Mouse (Mus musculus) hindbrain, embryonic 15.5 days (tissue): ENCODE measurements around the gene Pml. TPM values are rescaled to one million over a fixed set of nuclear protein-coding genes. Genes with fewer than 3 reads are reported as not detected.

Source experiments
- ATAC-seq: fragments of 200-750 bp; cut with Nextera tagmentation; 2 replicates; pipeline ENCODE4 v1.8.0; 2017; ENCODE audit warnings: low read depth, moderate number of reproducible peaks, moderate TSS enrichment; ENCODE audit not compliant: low FRiP score
- H3K27ac ChIP-seq: fragments of 300-500 bp; sonication (generic); replicated peaks from 2 replicates; pipeline ENCODE4 v1.5.1; 2015; ENCODE audit warnings: mild to moderate bottlenecking, inconsistent platforms
- H3K27me3 ChIP-seq: fragments of 300-500 bp; sonication (generic); 2 replicates; pipeline ENCODE4 v1.6.1; 2015; ENCODE audit warnings: control low read depth, inconsistent platforms
- H3K36me3 ChIP-seq: fragments of 300-500 bp; sonication (generic); 2 replicates; pipeline ENCODE4 v1.6.1; 2015; ENCODE audit warnings: control low read depth, inconsistent platforms
- H3K4me1 ChIP-seq: fragments of 300-500 bp; sonication (generic); replicated peaks from 2 replicates; pipeline ENCODE4 v1.6.1; 2015; ENCODE audit warnings: control low read depth, inconsistent platforms
- H3K4me2 ChIP-seq: fragments of 300-500 bp; sonication (generic); 2 replicates; pipeline ENCODE4 v1.6.1; 2015; ENCODE audit warnings: moderate library complexity, mild to moderate bottlenecking, inconsistent platforms
- H3K4me3 ChIP-seq: fragments of 300-500 bp; sonication (generic); 2 replicates; pipeline ENCODE4 v1.5.1; 2015; ENCODE audit warnings: mild to moderate bottlenecking, inconsistent platforms
- H3K9ac ChIP-seq: fragments of 300-500 bp; sonication (generic); 2 replicates; pipeline ENCODE4 v1.6.1; 2015; ENCODE audit warnings: inconsistent platforms
- H3K9me3 ChIP-seq: fragments of 300-500 bp; sonication (generic); 2 replicates; pipeline ENCODE4 v1.6.1; 2016; ENCODE audit warnings: control low read depth, inconsistent platforms
- WGBS: fragments of 180-500 bp; shearing (Covaris S2); methylation state at CpG from one replicate; pipeline ENCODE4 v1.1.7; 2015; 5-methylcytosine and 5-hydroxymethylcytosine counted together
- polyA plus RNA-seq: library from polyadenylated mRNA; unstranded; fragments of >200 nt; fragmentation: Nextera tagmentation; extraction: Ambion mirVana; gene quantifications from 2 replicates; pipeline ENCODE4 v1.2.1, GENCODE M21; 2015

Pml gene
- polyA plus RNA-seq, 1 experiment from 2014 or later: 4.3 TPM

DNA sequence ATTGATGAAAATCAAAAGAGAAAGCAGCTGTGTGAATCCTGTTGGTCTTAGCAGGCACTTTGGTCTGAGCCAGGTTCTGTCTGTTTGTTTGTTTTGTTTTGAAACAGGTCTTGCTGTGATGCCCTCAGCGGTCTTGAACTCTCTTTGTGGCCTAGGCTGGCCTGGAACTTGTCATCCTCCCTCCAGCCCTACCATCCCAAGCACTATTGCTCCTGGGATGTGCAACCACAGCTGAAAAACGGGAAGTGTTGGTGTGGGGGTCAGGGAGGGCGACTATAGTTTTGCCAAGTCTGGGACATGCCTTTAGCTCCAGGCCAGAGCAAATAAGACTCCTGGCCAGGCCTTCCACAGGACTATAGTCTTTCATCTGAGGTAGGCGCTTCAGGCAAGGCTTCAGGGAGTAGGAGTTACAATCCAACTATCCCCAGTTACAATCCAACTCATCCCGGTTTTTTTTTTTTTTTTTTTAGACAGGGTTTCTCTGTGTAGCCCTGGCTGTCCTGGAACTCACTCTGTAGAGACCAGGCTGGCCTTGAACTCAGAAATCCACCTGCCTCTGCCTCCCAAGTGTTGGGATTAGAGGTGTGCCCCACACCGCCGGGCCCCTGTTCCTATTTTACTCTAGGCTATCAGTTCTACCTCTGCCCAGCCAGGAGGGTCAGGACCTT is 706 bp downstream of the Pml start:
- H3K9me3 ChIP-seq: no peaks in the 10 kb centered on the region
- H3K27ac ChIP-seq: no peak overlapping the region
- 51% methylated on average over 7 of the region's 7 CpGs for WGBS
- no peaks in the 10 kb centered on the region for H3K36me3 ChIP-seq
- no peaks in the 10 kb centered on the region for H3K27me3 ChIP-seq
- H3K4me1 ChIP-seq: peaks cover 25% of the 10 kb centered on the region
- peak overlapping the region; percentile 40 for H3K4me3 ChIP-seq
- H3K9ac ChIP-seq: peak overlapping the region; percentile 40
- no peak for ATAC-seq
- peak overlapping the region; percentile 63 for H3K4me2 ChIP-seq

- Histone ChIP-seq H3K36me3 (no peaks in the 10 kb centered on the region), H3K4me2 (peak overlapping the region; percentile 41), H3K4me1 (peaks cover 24% of the 10 kb centered on the region), H3K4me3 (no peak overlapping the region), H3K27ac (no peak overlapping the region), H3K9ac (peak overlapping the region; percentile 33), H3K27me3 (no peaks in the 10 kb centered on the region), H3K9me3 (no peaks in the 10 kb centered on the region)
- peak; percentile 74; the same call in 1 of the 2 replicates for ATAC-seq
- WGBS: 17% methylated on average over 25 of the region's 25 CpGs
Measured at GRCm38 (mm10) chr9:58247064-58247759, 2.4 kb downstream of the Pml start.

DNA sequence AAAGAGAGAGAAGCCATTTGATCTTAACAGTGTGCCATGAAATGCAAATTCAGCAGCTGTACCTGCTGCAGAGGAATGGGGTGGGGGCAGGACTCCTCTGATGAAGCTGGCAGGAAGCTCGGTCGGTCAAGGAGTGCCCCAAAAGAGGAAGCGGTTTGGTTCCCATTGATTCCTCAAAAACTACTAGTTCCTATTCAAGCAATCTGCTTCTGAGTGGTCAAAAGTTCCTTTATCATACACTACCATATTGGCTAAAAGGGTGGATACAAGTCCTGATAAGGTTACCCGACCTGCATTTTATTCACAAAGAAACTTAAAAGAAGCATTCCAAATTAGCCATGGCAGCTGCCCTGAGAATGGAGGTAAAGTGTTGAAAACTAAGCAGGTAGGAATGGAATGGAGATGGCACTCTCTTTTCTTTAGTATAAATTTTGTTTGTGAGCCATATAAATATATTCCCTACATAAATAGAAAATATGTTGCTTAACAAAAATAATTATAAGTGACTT is 3.4 kb downstream of the Pml start:
- Histone ChIP-seq H3K27ac (no peak overlapping the region), H3K27me3 (no peaks in the 10 kb centered on the region), H3K9ac (no peak overlapping the region), H3K4me2 (no peak overlapping the region), H3K36me3 (no peaks in the 10 kb centered on the region), H3K9me3 (no peaks in the 10 kb centered on the region), H3K4me3 (no peak overlapping the region), H3K4me1 (peaks cover 32% of the 10 kb centered on the region)
- no peak for ATAC-seq
- 72% methylated on average over 4 of the region's 4 CpGs for WGBS

GRCm38 (mm10) chr9:58243696-58244095 is 5.9 kb downstream of the Pml start:
- no peak for ATAC-seq
- Histone ChIP-seq H3K9ac (no peak overlapping the region), H3K36me3 (no peaks in the 10 kb centered on the region), H3K27me3 (no peaks in the 10 kb centered on the region), H3K4me1 (peaks cover 21% of the 10 kb centered on the region), H3K4me3 (no peak overlapping the region), H3K9me3 (no peaks in the 10 kb centered on the region), H3K4me2 (no peak overlapping the region), H3K27ac (no peak overlapping the region)
- 92% methylated on average over 6 of the region's 6 CpGs for WGBS

DNA sequence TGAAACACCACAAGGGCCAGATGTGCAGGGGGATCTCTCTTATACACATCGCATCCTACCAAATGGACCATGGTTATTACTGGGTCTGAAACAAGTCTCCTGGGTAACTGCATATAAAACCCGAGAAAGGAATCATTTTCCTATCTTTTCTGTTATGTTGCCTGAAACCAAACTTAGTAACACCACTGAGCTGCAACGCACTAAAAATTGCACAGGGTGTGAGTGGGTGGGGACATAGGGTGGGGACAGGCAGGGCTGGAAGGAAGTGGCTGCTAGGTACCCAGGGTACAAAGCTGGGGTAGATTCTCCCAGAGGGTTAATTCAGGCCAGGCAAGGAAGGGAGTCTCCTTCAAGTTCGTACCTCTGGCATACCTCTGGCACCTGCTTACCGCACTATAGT is 6.9 kb downstream of the Pml start:
- Histone ChIP-seq H3K4me1 (peaks cover 21% of the 10 kb centered on the region), H3K27ac (no peak overlapping the region), H3K27me3 (no peaks in the 10 kb centered on the region), H3K4me3 (no peak overlapping the region), H3K9ac (no peak overlapping the region), H3K36me3 (no peaks in the 10 kb centered on the region), H3K9me3 (no peaks in the 10 kb centered on the region), H3K4me2 (no peak overlapping the region)
- 82% methylated on average over 5 of the region's 5 CpGs for WGBS
- ATAC-seq: no peak

DNA sequence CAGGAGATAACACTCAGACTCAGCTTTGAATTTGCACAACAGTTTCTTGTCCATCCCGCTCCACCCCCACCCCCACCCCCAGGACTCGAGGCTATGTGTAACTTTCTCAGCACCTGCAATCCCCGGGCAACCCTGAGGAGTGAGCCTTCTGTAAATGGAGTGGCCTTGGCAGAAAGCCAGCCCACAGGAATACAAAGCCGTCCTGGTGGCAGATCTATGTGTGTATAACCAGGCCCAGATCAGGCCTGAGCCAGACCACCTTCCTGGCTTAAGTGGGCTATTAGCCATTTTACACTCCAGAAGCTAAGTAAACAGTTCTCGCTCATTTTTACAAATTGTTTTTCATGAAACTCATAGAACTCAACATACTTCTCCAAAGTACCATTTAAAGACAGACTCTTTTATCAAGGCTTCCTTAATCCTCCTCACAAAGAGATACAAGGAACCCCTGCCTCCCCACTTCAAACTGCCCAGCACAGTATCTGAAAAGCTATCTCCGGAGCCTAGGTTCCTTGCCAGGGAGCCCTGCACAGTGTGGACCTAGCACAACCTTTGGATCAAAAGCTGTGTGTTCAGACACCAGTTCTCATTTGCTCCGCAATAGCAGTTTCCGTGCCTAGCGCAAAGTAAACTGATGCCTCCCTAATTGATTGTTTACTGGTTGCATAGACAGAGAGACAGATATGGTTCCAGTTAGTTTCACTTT is 7.7 kb downstream of the Pml start:
- H3K4me2 ChIP-seq: no peak overlapping the region
- H3K4me1 ChIP-seq: peaks cover 15% of the 10 kb centered on the region
- ATAC-seq: peak; percentile 56; the same call in 1 of the 2 replicates
- H3K9ac ChIP-seq: no peak overlapping the region
- no peak overlapping the region for H3K4me3 ChIP-seq
- no peaks in the 10 kb centered on the region for H3K9me3 ChIP-seq
- H3K27me3 ChIP-seq: no peaks in the 10 kb centered on the region
- WGBS: 52% methylated on average over 9 of the region's 9 CpGs
- peak overlapping the region; percentile 20; the same call in 1 of the 2 replicates for H3K27ac ChIP-seq
- H3K36me3 ChIP-seq: no peaks in the 10 kb centered on the region

DNA sequence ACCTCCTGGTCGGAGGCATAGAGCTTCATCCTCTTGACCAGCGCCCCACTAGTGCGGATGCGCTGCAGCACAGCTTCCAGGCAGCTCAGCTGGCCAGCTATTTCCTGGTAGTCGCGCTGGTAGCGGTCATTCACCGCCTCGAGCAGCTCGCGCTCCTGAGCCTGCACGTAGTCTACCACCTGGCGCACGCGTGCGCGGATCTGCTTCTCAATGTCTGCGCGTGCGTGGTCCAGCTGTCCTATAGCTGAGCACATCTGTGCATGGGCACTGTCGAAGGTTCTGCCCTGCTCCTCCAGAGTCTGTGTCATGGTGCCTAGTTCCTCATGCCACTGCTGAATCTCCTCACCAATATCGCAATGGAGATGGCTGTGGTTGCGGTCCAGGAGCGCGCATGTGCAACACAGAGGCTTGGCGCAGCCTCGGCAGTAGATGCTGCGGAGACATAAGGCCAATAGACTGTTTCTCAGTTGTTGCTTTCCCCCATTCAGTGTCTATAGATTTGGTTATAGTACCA is 15.0 kb downstream of the Pml start:
- 98% methylated on average over 28 of the region's 28 CpGs for WGBS
- Histone ChIP-seq H3K27me3 (no peaks in the 10 kb centered on the region), H3K4me2 (no peak overlapping the region), H3K27ac (no peak overlapping the region), H3K36me3 (no peaks in the 10 kb centered on the region), H3K4me1 (no peaks in the 10 kb centered on the region), H3K9me3 (no peaks in the 10 kb centered on the region), H3K4me3 (no peak overlapping the region), H3K9ac (no peak overlapping the region)
- ATAC-seq: no peak

DNA sequence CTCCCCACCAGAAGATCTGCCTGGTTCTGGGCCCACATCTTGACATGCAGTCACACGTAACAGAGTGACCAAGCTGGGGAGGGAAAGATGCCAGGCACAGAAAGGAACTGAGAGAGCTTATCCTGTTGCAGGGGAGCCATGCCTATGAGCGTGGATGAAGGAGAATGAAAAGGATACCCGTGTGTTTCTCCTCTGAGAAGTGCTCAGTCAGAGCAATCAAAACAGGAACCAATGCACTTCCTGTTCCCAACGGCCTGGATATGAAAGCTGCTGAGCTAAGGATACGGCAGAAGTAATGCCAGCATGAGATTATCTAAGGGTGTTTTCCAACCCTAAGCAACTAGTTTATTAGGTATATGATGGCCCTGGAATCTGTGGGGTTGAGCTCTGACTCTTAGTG is 17.2 kb downstream of the Pml start:
- 77% methylated on average over 5 of the region's 5 CpGs for WGBS

GRCm38 (mm10) chr9:58231746-58232145 is 17.8 kb downstream of the Pml start:
- no peak overlapping the region for H3K9ac ChIP-seq
- H3K27ac ChIP-seq: no peak overlapping the region
- H3K4me3 ChIP-seq: no peak overlapping the region
- H3K36me3 ChIP-seq: no peaks in the 10 kb centered on the region
- no peak for ATAC-seq
- H3K4me1 ChIP-seq: no peaks in the 10 kb centered on the region
- H3K9me3 ChIP-seq: no peaks in the 10 kb centered on the region
- no peak overlapping the region for H3K4me2 ChIP-seq
- 77% methylated on average over 6 of the region's 6 CpGs for WGBS
- no peaks in the 10 kb centered on the region for H3K27me3 ChIP-seq

More for the DNA sequence above, 17.2 kb downstream of the Pml start:
- no peak overlapping the region for H3K4me3 ChIP-seq
- no peaks in the 10 kb centered on the region for H3K9me3 ChIP-seq
- H3K36me3 ChIP-seq: no peaks in the 10 kb centered on the region
- H3K9ac ChIP-seq: no peak overlapping the region
- H3K27ac ChIP-seq: no peak overlapping the region
- no peaks in the 10 kb centered on the region for H3K27me3 ChIP-seq
- no peak for ATAC-seq
- no peaks in the 10 kb centered on the region for H3K4me1 ChIP-seq
- H3K4me2 ChIP-seq: no peak overlapping the region

DNA sequence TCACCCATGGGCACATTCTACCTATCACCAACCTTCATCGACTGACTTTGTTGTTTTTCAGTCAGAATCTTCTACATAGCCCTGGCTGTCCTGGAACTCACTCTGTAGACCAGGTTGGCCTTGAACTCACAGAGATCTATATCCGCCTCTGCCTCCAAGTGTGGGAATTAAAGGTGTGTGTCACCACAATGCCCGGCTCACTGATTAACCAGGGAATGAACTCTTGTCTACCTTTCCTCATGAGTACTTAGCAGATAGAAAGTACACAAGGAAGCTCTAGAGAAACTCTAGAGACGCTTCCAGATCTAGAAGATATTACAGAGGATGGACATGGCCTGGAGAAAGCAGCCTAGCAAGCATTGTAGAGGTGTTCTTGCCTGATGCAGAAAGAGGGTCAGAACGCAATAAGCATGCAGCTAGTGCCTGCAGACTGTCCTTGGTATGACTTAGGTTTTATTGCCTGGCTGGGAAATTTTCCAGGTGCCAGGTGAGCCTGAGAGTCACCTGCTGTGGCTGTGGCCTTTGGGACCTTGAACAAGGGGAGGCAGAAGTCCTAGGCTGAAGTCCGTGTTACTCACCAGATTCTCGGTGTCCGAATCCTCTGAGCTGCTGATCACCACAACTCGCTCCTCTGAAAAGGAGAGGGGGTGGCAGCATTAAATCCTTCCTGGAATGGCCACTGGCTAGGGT is 20.7 kb downstream of the Pml start:
- H3K4me3 ChIP-seq: no peak overlapping the region
- no peaks in the 10 kb centered on the region for H3K9me3 ChIP-seq
- H3K4me2 ChIP-seq: no peak overlapping the region
- no peaks in the 10 kb centered on the region for H3K36me3 ChIP-seq
- WGBS: 92% methylated on average over 9 of the region's 9 CpGs
- no peaks in the 10 kb centered on the region for H3K4me1 ChIP-seq
- no peak for ATAC-seq
- H3K27me3 ChIP-seq: no peaks in the 10 kb centered on the region
- no peak overlapping the region for H3K9ac ChIP-seq
- no peak overlapping the region for H3K27ac ChIP-seq

- H3K4me3 ChIP-seq: no peak overlapping the region
- H3K9ac ChIP-seq: no peak overlapping the region
- WGBS: 62% methylated on average over 9 of the region's 9 CpGs
- H3K4me1 ChIP-seq: no peaks in the 10 kb centered on the region
- no peaks in the 10 kb centered on the region for H3K36me3 ChIP-seq
- no peaks in the 10 kb centered on the region for H3K27me3 ChIP-seq
- no peak overlapping the region for H3K4me2 ChIP-seq
- H3K9me3 ChIP-seq: no peaks in the 10 kb centered on the region
- no peak for ATAC-seq
- no peak overlapping the region for H3K27ac ChIP-seq
Measured at GRCm38 (mm10) chr9:58225915-58226913, 23.4 kb downstream of the Pml start.
